Mouse (Mus musculus) cerebellum, postnatal 10 days (tissue): ENCODE measurements around the gene Abcb10.
"Not testable (repeated sequence)": the region's sequence is repeated elsewhere in the genome, so short reads cannot be mapped to it uniquely, and the experiment has no call there.

Experiments used
- DNase-seq, 2 experiments: peaks; one replicate each; pipeline ENCODE4 v3.0.0; 2021; ENCODE audit warnings: mixed read lengths in 2 of 2

Gene Abcb10

GRCm38 (mm10) chr8:123982826-123983400 lies at the start of gene Abcb10:
Abcb10 (minus strand) TSS chr8:123983122.
- DNase-seq: peak; percentile 92 to 93

GRCm38 (mm10) chr8:124027831-124028230 lies 44.9 kb upstream of the Abcb10 start:
- DNase-seq: peak; percentile 50 to 63

GRCm38 (mm10) chr8:124026265-124026664 lies 43.3 kb upstream of the Abcb10 start:
- not testable (repeated sequence) for DNase-seq

GRCm38 (mm10) chr8:124021237-124022227 lies 38.6 kb upstream of the Abcb10 start, which contains the start of the genes Taf5l and Urb2:
Taf5l (minus strand) TSS chr8:124021397.
Urb2 (plus strand) TSS chr8:124021508.
- peak; percentile 96 to 97 for DNase-seq

- peak; percentile 80 to 86 for DNase-seq
These were observed 37.7 kb upstream of the Abcb10 start for GRCm38 (mm10) chr8:124020439-124021236.

- peak in 1 of 2 experiments; percentile 15 for DNase-seq
These were observed 36.9 kb upstream of the Abcb10 start for GRCm38 (mm10) chr8:124019782-124020181.

GRCm38 (mm10) chr8:124014751-124015150 lies 31.8 kb upstream of the Abcb10 start:
- DNase-seq: no peak

- DNase-seq: not testable (repeated sequence)
These were observed 31.4 kb upstream of the Abcb10 start for GRCm38 (mm10) chr8:124014299-124014698.

- no peak for DNase-seq
These were observed 29.2 kb upstream of the Abcb10 start for GRCm38 (mm10) chr8:124011989-124012586.

GRCm38 (mm10) chr8:124011580-124011979 lies 28.7 kb upstream of the Abcb10 start:
- no peak for DNase-seq

- DNase-seq: no peak
These were observed 24.9 kb upstream of the Abcb10 start for GRCm38 (mm10) chr8:124007829-124008228.

GRCm38 (mm10) chr8:124002546-124003108 lies 19.7 kb upstream of the Abcb10 start:
- DNase-seq: no peak

- DNase-seq: no peak
These were observed 16.6 kb upstream of the Abcb10 start for GRCm38 (mm10) chr8:123999568-123999967.

GRCm38 (mm10) chr8:123993997-123994396 lies 11.1 kb upstream of the Abcb10 start:
- DNase-seq: no peak

- no peak for DNase-seq
These were observed 10.7 kb upstream of the Abcb10 start for GRCm38 (mm10) chr8:123993597-123993996.

GRCm38 (mm10) chr8:123992587-123992986 lies 9.7 kb upstream of the Abcb10 start:
- DNase-seq: peak; percentile 25 to 33

- DNase-seq: no peak
These were observed 7.5 kb upstream of the Abcb10 start for GRCm38 (mm10) chr8:123990277-123991049.

- no peak for DNase-seq
These were observed 6.2 kb upstream of the Abcb10 start for GRCm38 (mm10) chr8:123989128-123989527.

- no peak for DNase-seq
These were observed 5.7 kb upstream of the Abcb10 start for GRCm38 (mm10) chr8:123988605-123989038.

GRCm38 (mm10) chr8:123982291-123982793 lies 580 bp downstream of the Abcb10 start:
- DNase-seq: peak; percentile 51 to 63

- peak; percentile 45 for DNase-seq
These were observed 1.2 kb downstream of the Abcb10 start for GRCm38 (mm10) chr8:123981674-123982073.
